Mouse (Mus musculus) erythroblast, embryonic 14.5 days (primary cell): Measurements from ENCODE around the gene Fam214a. TPM values are rescaled to one million over a fixed set of nuclear protein-coding genes. Genes with fewer than 3 reads are reported as not detected.

Source experiments
- H3K27me3 ChIP-seq: 2 replicates; pipeline ENCODE4 v1.6.1; 2012; ENCODE audit warnings: inconsistent platforms; ENCODE audit not compliant: control insufficient read depth
- H3K36me3 ChIP-seq: 2 replicates; pipeline ENCODE4 v1.6.1; 2012; ENCODE audit warnings: mild to moderate bottlenecking, inconsistent platforms; ENCODE audit not compliant: control insufficient read depth
- H3K4me1 ChIP-seq: 2 replicates; pipeline ENCODE4 v1.6.1; 2012; ENCODE audit warnings: inconsistent platforms; ENCODE audit not compliant: control insufficient read depth
- H3K4me3 ChIP-seq: replicated peaks from 2 replicates; pipeline ENCODE3; 2012; ENCODE audit warnings: moderate library complexity, mild to moderate bottlenecking, inconsistent platforms
- H3K9me3 ChIP-seq: 2 replicates; pipeline ENCODE4 v1.6.1; 2012; ENCODE audit warnings: low read length, inconsistent platforms, mixed read lengths; ENCODE audit not compliant: control insufficient read depth
- GATA1 ChIP-seq: IDR thresholded peaks from 2 replicates; pipeline ENCODE4 v1.6.1; 2012; ENCODE audit warnings: low read length, inconsistent platforms, mixed read lengths
- TAL1 ChIP-seq: IDR thresholded peaks from 3 replicates; pipeline ENCODE4 v1.6.1; 2012; ENCODE audit warnings: low read length, inconsistent platforms, mixed read lengths
- polyA plus RNA-seq: library from polyadenylated mRNA; stranded (reverse); fragments of >175 nt; gene quantifications from 2 replicates; pipeline ENCODE4 v1.2.3, GENCODE M21; 2012

Fam214a gene
- polyA plus RNA-seq, 1 experiment = not detected

DNA sequence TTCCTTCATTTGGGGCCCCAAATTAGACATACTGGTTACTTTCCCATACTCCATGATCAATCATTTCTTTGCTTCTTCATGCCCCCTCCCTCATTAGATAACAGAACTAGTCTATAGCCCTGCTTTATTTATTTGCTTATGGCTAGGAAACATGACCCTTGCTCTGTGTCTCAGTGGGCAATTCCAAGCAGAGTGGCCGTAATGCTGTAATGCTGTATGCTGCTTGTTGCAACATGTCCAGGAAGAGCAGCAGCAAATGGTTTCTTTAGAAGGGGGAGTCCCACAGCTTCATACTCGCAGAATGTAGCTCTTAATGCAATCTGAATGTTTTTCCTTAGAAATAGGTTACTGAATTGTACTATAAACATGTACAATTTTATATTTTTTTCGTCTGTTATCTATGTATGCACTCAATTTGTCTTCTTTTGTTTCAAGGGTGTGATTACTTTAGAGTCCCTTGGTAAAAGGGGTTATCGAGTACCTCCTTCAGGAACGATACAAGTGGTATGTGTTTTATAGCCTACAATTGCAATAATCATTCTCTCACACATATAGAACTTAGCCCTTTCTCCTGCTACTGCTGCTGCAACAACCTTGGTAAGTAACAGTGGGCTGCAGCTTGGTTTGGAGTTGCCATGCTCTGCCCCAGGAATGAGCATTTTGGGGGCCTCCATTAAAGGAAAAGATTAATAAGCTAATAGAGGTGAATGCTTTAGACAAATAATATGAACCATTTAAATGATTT lies 70.6 kb downstream of the Fam214a start:
- no peak for TF ChIP-seq TAL1
- TF ChIP-seq GATA1 = no peak
- Histone ChIP-seq H3K4me1 (peaks cover 8% of the 10 kb centered on the region), H3K27me3 (no peaks in the 10 kb centered on the region), H3K9me3 (no peaks in the 10 kb centered on the region), H3K4me3 (no peak overlapping the region), H3K36me3 (no peaks in the 10 kb centered on the region; the same call in 1 of the 2 replicates)

DNA sequence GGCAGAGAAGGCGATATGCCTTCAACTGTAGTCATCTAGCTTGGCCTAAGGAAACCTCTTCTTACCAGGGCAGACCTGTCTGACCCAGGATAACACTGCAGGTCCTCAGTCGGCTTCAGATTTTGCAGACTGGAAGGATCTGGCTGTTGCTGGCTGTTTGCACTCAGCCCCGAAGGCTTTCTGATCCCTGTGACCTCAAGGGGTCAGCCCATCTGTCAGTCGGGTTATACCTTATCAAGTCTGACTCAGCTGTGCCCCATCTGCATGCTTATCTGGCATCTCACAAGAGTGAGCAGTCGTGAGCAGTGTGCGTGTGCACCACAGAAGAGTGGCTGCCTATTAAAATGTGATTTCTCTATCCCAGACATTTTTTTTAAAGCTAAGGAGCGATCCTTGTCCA lies 71.4 kb downstream of the Fam214a start:
- Histone ChIP-seq H3K4me1 (peaks cover 8% of the 10 kb centered on the region), H3K27me3 (no peaks in the 10 kb centered on the region), H3K9me3 (no peaks in the 10 kb centered on the region), H3K4me3 (no peak overlapping the region), H3K36me3 (no peaks in the 10 kb centered on the region; the same call in 1 of the 2 replicates)
- TF ChIP-seq GATA1 (no peak), TAL1 (peak; percentile 35; the same call in 2 of the 3 replicates)

- H3K4me1 ChIP-seq = peaks cover 8% of the 10 kb centered on the region
- H3K27me3 ChIP-seq = no peaks in the 10 kb centered on the region
- no peak for TF ChIP-seq GATA1
- no peak for TF ChIP-seq TAL1
- H3K36me3 ChIP-seq = no peaks in the 10 kb centered on the region; the same call in 1 of the 2 replicates
- H3K4me3 ChIP-seq = no peak overlapping the region
- H3K9me3 ChIP-seq = no peaks in the 10 kb centered on the region
Measured at GRCm38 (mm10) chr9:75025689-75026088, 73.0 kb downstream of the Fam214a start.

GRCm38 (mm10) chr9:75032408-75032807 lies 79.7 kb downstream of the Fam214a start:
- no peaks in the 10 kb centered on the region; the same call in 1 of the 2 replicates for H3K36me3 ChIP-seq
- no peak overlapping the region for H3K4me3 ChIP-seq
- H3K27me3 ChIP-seq = no peaks in the 10 kb centered on the region
- peaks cover 5% of the 10 kb centered on the region for H3K4me1 ChIP-seq
- TF ChIP-seq TAL1 (no peak), GATA1 (no peak)
- H3K9me3 ChIP-seq = no peaks in the 10 kb centered on the region

DNA sequence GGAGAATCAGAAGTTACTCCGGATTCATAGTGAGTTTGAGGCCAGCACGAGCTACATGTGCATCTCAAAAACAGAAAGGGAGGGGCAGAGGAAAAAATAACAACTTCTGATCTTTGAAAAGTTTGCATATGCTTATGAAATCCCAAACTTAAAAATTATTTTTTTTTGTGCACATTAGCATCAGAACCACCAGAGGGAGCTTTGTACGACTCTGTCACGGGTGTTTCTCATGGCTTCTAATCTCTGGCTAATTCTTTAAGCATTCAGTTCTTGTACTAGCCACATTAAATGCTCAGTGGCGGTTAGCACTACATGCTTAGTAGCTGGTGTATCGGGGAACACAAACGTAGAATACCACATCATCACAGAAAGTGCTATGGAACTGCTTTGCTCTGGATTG lies 80.5 kb downstream of the Fam214a start:
- H3K9me3 ChIP-seq = no peaks in the 10 kb centered on the region
- peaks cover 10% of the 10 kb centered on the region for H3K4me1 ChIP-seq
- TF ChIP-seq GATA1 = no peak
- TF ChIP-seq TAL1 = no peak
- no peaks in the 10 kb centered on the region for H3K27me3 ChIP-seq
- no peak overlapping the region for H3K4me3 ChIP-seq
- H3K36me3 ChIP-seq = no peaks in the 10 kb centered on the region; the same call in 1 of the 2 replicates

DNA sequence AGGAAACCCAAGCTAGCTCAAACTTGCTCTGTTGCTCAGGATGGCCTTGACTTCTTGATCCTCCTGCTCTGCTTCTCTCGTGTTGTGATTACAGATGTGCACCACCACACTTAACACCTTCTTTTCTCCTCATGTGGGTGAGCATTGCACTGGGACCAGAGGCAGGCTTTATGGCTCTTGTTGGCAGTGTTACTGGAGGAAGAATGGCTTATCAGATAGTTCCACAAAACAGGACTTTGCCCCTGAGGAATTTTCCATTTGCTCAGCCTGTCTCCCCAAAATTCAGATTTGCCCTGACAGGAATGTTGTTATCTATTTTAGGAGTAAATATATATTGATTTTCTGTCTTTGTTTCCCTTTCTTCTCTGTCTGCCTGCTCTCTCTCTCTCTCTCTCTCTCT lies 82.0 kb downstream of the Fam214a start:
- Histone ChIP-seq H3K36me3 (peaks cover 4% of the 10 kb centered on the region; the same call in 1 of the 2 replicates), H3K4me3 (no peak overlapping the region), H3K27me3 (no peaks in the 10 kb centered on the region), H3K9me3 (no peaks in the 10 kb centered on the region), H3K4me1 (peaks cover 21% of the 10 kb centered on the region)
- no peak for TF ChIP-seq GATA1
- TF ChIP-seq TAL1 = no peak

DNA sequence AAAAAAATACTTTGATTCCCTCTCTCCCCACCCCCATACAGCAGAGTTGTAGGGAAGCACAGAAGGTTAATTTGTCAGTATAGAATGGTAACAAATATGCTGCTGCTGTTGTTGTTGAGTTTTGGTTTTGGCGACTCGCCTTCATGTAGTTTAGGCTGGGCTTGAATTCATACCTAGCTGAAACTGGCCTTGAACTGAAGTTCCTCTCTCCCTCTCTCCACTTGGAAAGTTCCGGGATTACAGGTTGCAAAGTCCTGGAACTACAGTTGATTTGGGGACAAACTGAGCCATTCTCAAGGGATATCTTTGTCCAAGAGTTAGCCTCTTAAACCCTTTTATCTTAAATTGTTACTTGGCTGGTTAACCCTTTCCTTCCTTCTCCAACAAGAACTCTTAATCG lies 83.3 kb downstream of the Fam214a start:
- no peak for TF ChIP-seq TAL1
- no peak for TF ChIP-seq GATA1

DNA sequence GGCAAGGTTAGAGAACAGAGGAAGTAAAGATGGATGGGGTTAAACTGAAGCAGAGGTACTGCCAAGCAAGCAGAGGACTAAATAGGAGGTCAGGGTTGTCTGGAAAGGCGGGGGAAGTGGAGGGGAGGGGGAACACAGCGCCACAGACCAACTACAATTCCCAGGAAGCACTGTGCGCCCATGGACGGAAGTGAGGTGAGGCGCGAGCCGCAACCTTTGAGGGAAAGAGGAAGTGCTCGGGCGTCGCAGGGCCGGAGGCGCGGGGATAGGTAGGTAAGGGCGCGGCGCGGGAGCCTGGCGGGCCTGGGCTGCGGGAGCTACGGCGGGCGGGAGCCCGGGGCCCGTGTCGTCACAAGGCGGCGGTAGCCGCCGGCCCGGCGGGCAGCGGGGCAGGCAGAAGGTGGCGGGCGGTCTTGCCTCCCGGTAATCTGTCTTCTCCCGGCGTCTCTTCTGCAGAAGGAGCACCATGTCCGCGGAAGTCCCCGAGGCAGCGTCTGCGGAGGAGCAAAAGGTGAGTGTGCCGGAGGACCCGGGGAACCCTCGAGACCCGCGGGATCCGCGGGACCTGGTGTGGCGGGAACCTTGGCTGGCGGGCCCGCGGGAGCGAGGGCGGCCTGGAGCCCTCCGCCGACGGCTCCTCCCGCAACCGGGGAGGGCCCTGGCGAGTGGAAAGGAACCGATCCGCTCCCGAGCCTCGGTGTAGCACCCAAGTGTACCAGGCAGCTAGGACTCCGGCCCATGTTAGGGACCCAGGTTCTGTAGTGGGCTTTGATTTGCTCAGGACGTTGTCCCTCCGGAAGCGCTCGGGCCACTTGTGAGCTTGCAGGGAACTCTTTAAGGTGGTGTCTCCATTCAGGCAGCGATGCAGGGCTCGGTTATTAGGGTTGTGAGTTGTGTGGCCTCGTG lies 85.0 kb downstream of the Fam214a start, which contains the start of gene Arpp19:
TSS of gene Arpp19 (plus strand) at position 164 of the 906 bp plus-strand sequence.
- Histone ChIP-seq H3K4me3 (peak within 1 kb of the TSS; percentile 91), H3K36me3 (peaks cover 20% of the 10 kb centered on the region), H3K27me3 (no peaks in the 10 kb centered on the region), H3K9me3 (no peaks in the 10 kb centered on the region), H3K4me1 (peaks cover 29% of the 10 kb centered on the region)
- TF ChIP-seq TAL1 = no peak
- TF ChIP-seq GATA1 = no peak

More for the DNA sequence above, 83.3 kb downstream of the Fam214a start:
- no peaks in the 10 kb centered on the region for H3K9me3 ChIP-seq
- H3K27me3 ChIP-seq = no peaks in the 10 kb centered on the region
- peaks cover 12% of the 10 kb centered on the region for H3K36me3 ChIP-seq
- H3K4me1 ChIP-seq = peaks cover 29% of the 10 kb centered on the region
- no peak overlapping the region for H3K4me3 ChIP-seq

DNA sequence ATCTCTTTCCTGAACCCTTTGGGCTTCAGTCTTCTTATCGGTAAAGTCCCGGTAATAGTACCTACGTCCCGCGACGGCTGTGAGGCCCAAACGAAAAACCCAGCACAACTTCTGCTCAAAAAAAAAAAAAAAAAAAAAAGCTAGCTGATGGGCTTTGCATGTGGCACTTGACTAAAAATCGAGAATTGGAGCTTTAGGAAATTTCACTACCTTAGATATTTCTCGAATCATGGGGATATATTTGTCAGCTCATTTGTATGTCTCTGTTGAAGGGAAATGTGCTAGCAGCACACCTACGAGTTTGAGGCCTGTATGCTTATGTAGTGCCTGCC lies 85.6 kb downstream of the Fam214a start:
- no peaks in the 10 kb centered on the region for H3K9me3 ChIP-seq
- H3K4me3 ChIP-seq = peak overlapping the region; percentile 91
- H3K27me3 ChIP-seq = no peaks in the 10 kb centered on the region
- TF ChIP-seq GATA1 (no peak), TAL1 (no peak)
- peaks cover 25% of the 10 kb centered on the region for H3K36me3 ChIP-seq
- peaks cover 31% of the 10 kb centered on the region for H3K4me1 ChIP-seq
